Mouse (Mus musculus) thymus, postnatal 25 days (tissue): Measurements from ENCODE around the gene Olfr691.
"Not testable (repeated sequence)": the region's sequence is repeated elsewhere in the genome, so short reads cannot be mapped to it uniquely, and the experiment has no call there.

Experiments
- DNase-seq: peaks from one replicate; pipeline ENCODE4 v3.0.0; 2022

The Olfr691 gene

DNA sequence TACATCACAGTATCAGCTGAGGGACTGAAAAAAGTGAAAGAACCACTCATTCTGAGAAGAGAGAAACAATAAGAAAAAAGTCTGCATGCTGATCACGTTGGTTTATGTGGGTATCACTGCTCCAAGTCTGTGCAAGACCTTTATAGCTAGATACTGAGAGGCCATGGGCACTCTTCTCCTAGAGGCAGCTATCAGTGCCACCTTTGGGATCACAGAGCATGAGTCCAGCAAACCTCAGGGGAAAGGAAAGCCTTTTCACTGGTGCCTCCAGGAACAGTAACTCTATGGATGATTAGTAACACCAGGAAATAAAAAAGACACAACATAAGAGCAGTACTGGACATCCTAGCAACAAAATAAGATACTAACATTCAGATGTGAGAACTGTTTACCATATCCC lies at the start of gene Olfr691:
Gene Olfr691, minus strand, starts transcription at position 101 of the 400 bp plus-strand sequence.
- DNase-seq: no peak

DNA sequence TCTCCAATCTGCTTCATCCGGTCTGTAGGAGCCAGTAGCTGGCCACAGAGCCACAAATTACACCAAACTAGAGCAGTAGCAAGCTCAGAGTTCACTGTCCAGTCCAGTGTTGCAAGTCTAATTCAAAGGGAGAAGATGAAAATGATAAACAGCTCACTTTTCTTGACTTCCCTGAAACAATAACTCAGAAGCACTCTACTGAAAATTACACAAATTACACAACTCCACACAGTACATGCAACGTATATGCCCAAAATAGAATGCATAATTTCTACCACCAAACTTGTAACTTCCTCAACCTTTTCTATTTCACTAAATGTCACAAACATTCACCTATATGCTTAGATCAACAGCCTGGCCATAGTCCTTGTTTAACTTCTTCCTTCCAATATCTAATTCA lies 48.2 kb upstream of the Olfr691 start:
- no peak for DNase-seq

DNA sequence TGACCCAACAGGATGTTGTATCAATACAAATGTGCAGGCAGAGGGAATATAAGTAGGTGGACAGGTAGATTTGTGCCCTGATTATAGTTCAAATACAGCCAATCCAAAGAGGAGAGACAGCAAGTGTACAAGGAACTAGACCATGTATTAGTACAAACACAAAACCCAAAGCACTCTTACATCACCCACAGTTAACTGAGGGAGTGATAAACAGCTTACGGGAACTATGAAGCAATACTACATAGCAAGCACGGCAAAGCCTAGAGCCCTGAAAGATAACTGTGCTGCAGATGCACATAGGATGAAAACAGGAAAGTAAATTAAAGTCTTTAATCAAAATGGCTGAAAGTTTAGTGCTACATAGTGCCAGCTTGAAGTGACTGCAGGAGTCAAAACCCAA lies 45.6 kb upstream of the Olfr691 start:
- no peak for DNase-seq

DNA sequence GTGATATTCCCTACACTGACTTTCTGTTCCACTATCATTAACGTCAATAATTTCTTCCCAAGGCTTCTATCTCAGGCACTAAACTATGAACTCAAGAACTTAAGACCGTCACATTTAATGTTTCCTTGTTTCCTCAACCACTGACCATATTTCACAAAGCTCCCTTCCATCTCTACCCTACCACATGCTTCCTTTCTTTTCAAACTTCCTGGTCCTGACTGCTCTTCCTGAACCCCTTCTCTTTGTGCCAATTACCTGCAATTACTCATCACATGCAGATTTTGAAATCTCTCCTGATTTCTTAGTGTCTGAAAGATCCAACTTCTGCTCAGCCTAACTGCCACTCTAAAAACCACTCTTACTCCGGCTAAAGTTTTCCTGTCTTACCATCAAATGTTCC lies 38.3 kb upstream of the Olfr691 start:
- no peak for DNase-seq

- no peak for DNase-seq
These were observed 32.8 kb upstream of the Olfr691 start, which contains the start of gene Gm5901 for GRCm38 (mm10) chr7:105374866-105375265. Gm5901 (plus strand) TSS chr7:105375038.

DNA sequence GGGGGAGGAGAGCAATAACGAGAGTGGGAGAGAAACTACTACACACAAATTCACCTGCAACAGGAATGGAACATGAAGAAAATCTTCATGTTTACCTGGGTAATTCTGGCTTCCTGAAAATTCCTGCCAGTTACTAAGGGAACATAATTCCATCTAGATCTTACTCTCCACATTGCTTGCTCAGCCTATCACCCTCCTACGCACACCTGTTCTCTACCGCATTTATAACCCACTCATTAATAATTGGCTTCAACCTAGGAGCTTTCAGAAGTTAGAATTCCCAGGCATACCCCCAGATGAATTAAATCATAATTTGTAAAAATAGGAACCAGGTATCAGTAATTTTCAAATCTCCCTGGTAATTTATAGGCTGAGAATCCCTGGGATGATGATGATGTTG lies 31.9 kb upstream of the Olfr691 start:
- no peak for DNase-seq

- DNase-seq: no peak
These were observed 31.4 kb upstream of the Olfr691 start for GRCm38 (mm10) chr7:105373509-105373908.

- DNase-seq: no peak
These were observed 30.8 kb upstream of the Olfr691 start for GRCm38 (mm10) chr7:105372912-105373311.

GRCm38 (mm10) chr7:105368521-105368920 lies 26.5 kb upstream of the Olfr691 start:
- no peak for DNase-seq

DNA sequence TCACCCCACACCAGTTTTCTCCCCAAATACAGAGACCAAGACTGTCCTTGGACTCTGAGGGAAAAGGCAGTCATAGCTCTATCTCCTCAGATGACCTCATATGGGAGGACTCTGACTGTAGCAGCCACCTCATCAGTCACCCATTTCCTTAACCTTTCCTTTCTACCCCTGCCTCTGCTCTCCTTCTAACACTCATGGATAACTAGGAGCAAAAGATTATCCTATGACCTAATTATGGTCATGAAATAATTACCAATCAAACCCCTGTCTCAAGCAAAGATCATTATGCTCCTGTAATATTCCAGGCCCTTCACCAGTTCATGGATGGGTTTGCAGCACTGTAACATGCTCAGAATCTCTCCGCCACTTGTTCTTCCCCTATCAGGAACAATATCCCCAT lies 25.9 kb upstream of the Olfr691 start, which contains the start of gene Olfr692:
Gene Olfr692, plus strand, starts transcription at position 301 of the 400 bp plus-strand sequence.
- no peak for DNase-seq

- DNase-seq: no peak
These were observed 25.2 kb upstream of the Olfr691 start for GRCm38 (mm10) chr7:105367268-105367667.

GRCm38 (mm10) chr7:105361713-105362112 lies 19.6 kb upstream of the Olfr691 start:
- DNase-seq: no peak

GRCm38 (mm10) chr7:105356487-105356886 lies 14.4 kb upstream of the Olfr691 start:
- DNase-seq: not testable (repeated sequence)

GRCm38 (mm10) chr7:105356064-105356463 lies 14.0 kb upstream of the Olfr691 start:
- not testable (repeated sequence) for DNase-seq

DNA sequence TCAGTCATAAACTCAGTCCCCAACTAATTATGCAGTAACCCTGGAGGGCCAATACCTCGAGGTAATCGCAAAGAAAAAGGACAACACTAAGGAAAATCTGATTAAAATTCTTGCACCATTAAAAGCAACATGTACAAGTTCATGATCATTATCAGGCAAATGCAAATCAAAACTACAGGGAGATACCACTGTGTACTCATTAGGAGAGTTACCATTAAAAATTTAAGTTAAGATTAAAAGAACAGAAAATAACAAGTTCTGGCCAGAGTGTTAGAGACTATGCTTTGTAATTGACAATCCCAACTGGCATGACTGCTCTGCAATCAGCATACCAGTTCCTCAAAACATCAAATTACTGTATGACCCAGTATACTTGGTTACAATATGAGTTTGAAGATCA lies 682 bp upstream of the Olfr691 start:
- DNase-seq: no peak

DNA sequence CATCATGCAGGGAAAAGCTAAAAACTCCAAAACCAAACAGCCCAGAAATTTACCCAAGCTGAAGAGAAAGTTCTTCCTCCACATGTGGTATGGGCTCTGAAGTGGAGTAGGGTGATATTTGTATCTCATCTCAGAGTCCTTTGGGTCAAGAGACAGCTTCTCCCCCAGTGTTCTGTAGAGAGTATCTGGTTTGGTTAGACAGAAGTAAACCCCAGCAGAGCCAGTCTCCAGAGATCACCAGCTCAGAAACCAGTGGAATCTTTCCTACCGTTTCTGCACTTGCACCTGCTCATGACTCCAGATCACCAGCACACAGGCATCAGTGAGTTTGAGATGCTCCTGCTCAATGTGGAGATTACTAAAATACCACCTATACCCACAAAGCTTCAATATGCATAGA lies 8.1 kb downstream of the Olfr691 start, which contains the start of gene Olfr690:
Gene Olfr690, minus strand, starts transcription at position 101 of the 400 bp plus-strand sequence.
- no peak for DNase-seq

DNA sequence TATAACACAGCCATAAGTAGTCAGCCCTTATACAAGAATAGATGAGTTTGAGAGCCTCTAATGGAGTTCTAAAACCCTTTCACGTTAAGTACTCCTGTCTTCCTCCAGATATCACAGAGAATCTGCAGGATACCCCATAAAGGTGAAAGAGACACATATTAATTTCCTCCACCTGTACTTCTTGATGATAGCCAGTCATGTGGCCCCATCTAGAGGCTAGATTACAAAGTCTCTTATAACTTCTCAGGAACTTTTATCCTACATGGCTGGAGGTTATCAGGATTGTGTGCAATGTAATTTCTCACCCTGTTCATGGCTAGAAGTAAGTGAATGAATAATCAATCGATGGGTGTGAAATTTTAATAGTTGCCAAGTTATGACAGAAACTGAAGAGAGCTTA lies 16.8 kb downstream of the Olfr691 start:
- DNase-seq: no peak

- DNase-seq: no peak
These were observed 31.2 kb downstream of the Olfr691 start, which contains the start of gene Olfr689 for GRCm38 (mm10) chr7:105310865-105311264. Olfr689 (plus strand) TSS chr7:105311165.

GRCm38 (mm10) chr7:105290051-105290450 lies 52.0 kb downstream of the Olfr691 start:
- DNase-seq: no peak

DNA sequence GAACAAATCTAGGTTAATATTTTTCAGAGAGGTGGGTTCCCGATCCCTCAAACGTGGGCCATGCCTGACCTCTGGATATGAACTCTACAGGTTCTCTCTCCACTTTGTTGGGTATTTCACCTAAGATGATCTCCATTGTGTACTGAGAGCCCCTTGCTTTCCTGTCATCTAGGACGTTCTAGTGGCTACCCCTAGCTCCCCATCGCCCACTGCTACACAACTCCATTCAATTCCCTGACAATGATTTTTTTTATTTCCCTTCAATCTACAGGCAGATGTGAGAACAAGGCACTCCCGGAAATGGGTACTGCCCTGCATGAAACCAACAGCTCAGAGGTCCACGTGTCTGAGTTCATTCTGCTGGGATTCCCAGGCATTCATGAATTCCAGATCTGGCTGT lies 54.3 kb downstream of the Olfr691 start, which contains the start of gene Olfr688:
Gene Olfr688, plus strand, starts transcription at position 301 of the 400 bp plus-strand sequence.
- DNase-seq: no peak
